Mouse (Mus musculus): ENCODE measurements at regions not wholly inside any gene's neighbourhood (a gene's known extent, or its start where the extent isn't known, plus 50 kb on each side); places are given as distances from the start of the nearest gene placed in this dataset.

- TF ChIP-seq CTCF (IDR thresholded peaks at IDR 0.05; ENCODE audit: low read depth), result no peak
- no peak for TF ChIP-seq EP300 (optimal IDR thresholded peaks at IDR 0.05)
Measured at GRCm38 (mm10) chr6:68532599-68532998, 997.0 kb upstream of the Tacstd2 start.
